Mouse (Mus musculus) E14TG2a.4 (cell line): ENCODE results near the gene Morc4.

ENCODE experiments used
- CTCF ChIP-seq: conservative IDR thresholded peaks from 2 replicates; pipeline ENCODE4 v1.5.1; 2014; ENCODE audit warnings: low read length
- NANOG ChIP-seq: IDR thresholded peaks from 2 replicates; pipeline ENCODE4 v1.6.1; 2014; ENCODE audit warnings: borderline replicate concordance, low read length, mixed read lengths
- POU5F1 ChIP-seq: IDR thresholded peaks from 2 replicates; pipeline ENCODE4 v1.6.1; 2014; ENCODE audit warnings: low read length, borderline replicate concordance

GRCm38 (mm10) chrX:139877936-139878335 lies 6.5 kb upstream of the Morc4 start:
- no peak for TF ChIP-seq CTCF
- no peak for TF ChIP-seq POU5F1
- no peak for TF ChIP-seq NANOG
